Mouse (Mus musculus): ENCODE measurements at regions not wholly inside any gene's neighbourhood (a gene's known extent, or its start where the extent isn't known, plus 50 kb on each side); places are given as distances from the start of the nearest gene placed in this dataset.

DNA sequence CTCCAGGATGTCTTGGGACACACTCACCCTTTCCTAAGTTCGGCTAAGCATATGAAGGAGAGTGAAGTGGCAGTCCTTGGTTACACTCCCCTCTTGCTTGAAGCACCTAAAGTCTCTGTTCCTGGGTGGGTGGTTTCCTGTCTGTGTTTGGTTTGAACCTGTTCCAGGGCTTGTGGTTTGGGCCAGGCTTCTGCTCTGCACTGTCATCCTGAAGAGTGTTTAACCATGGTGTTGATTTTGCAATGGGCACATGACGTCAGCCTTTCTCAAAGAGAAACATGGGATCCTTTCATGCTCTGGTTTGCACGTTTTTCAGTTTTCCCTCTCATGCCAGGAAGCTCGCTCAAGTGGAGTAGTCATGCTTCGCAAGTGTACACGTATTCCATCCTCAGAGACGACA, 119.8 kb downstream of the Btc start:
- H3K27me3 ChIP-seq (ENCODE audit: control insufficient read depth, insufficient read depth, low read length): no peaks in the 10 kb centered on the region
- no peak overlapping the region for H3K4me3 ChIP-seq (ENCODE audit: control insufficient read depth, low read depth, low read length)
- no peaks in the 10 kb centered on the region for H3K36me3 ChIP-seq (ENCODE audit: control insufficient read depth, insufficient read depth, low read length)
- no peak overlapping the region for H3K27ac ChIP-seq (ENCODE audit: control insufficient read depth, insufficient read depth, low read depth, low read length)
- H3K4me1 ChIP-seq (ENCODE audit: control insufficient read depth, insufficient read depth, low read length): no peaks in the 10 kb centered on the region
- TF ChIP-seq POLR2A (IDR thresholded peaks at IDR 0.05; ENCODE audit: control insufficient read depth, low read depth, low read length) (no peak), CTCF (IDR thresholded peaks at IDR 0.05; ENCODE audit: control insufficient read depth, insufficient read depth, insufficient replicate concordance, low read depth, low read length) (no peak)

DNA sequence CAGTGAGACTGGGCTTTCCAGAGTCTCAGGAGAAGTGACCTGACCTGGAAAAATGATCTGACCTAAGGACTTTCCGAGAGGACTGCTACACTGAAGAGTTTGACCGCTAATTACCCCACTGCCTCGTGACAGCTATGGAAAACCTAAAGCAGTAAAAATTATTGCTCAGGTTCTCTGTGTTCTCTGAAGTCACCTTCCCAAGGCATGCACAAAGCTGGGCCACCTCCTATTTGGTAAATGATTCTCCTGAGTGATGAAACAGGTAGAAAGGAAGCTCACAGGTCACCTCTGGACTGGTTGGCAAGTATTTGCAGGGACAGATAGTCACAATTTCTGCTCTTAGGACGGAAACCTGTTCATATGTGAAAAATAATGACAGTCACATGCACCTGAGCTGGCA, 109.7 kb downstream of the Btc start:
- H3K4me1 ChIP-seq (ENCODE audit: control insufficient read depth, insufficient read depth, low read length): no peaks in the 10 kb centered on the region
- no peaks in the 10 kb centered on the region for H3K36me3 ChIP-seq (ENCODE audit: control insufficient read depth, insufficient read depth, low read length)
- H3K27me3 ChIP-seq (ENCODE audit: control insufficient read depth, insufficient read depth, low read length): no peaks in the 10 kb centered on the region
- H3K27ac ChIP-seq (ENCODE audit: control insufficient read depth, insufficient read depth, low read depth, low read length): no peak overlapping the region
- TF ChIP-seq POLR2A (IDR thresholded peaks at IDR 0.05; ENCODE audit: control insufficient read depth, low read depth, low read length) (no peak), CTCF (IDR thresholded peaks at IDR 0.05; ENCODE audit: control insufficient read depth, insufficient read depth, insufficient replicate concordance, low read depth, low read length) (no peak)
- no peak overlapping the region for H3K4me3 ChIP-seq (ENCODE audit: control insufficient read depth, low read depth, low read length)

DNA sequence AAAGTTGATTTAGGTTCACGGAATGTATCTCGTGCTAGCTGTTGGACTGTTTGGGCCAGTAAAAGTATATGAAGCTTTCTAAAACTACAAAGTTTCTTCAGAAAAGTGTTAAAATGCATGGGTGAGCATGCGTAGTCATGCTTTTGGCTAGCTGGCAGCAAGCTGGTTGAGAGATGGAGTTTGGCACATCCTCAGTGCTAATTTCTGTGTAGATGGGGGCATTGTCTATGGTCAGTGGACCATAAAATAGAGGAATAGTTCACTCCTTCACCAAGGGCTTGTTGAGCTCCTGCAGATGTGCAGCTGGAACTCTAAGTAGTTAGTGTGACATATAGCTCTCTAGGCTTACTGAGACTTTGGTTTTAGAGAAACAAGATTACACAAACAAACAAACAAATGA, 107.8 kb downstream of the Btc start:
- TF ChIP-seq CTCF (IDR thresholded peaks at IDR 0.05; ENCODE audit: control insufficient read depth, insufficient read depth, insufficient replicate concordance, low read depth, low read length): no peak
- TF ChIP-seq POLR2A (IDR thresholded peaks at IDR 0.05; ENCODE audit: control insufficient read depth, low read depth, low read length): no peak
- no peak overlapping the region for H3K27ac ChIP-seq (ENCODE audit: control insufficient read depth, insufficient read depth, low read depth, low read length)
- no peaks in the 10 kb centered on the region for H3K27me3 ChIP-seq (ENCODE audit: control insufficient read depth, insufficient read depth, low read length)
- H3K4me3 ChIP-seq (ENCODE audit: control insufficient read depth, low read depth, low read length): no peak overlapping the region
- H3K4me1 ChIP-seq (ENCODE audit: control insufficient read depth, insufficient read depth, low read length): no peaks in the 10 kb centered on the region
- no peaks in the 10 kb centered on the region for H3K36me3 ChIP-seq (ENCODE audit: control insufficient read depth, insufficient read depth, low read length)

DNA sequence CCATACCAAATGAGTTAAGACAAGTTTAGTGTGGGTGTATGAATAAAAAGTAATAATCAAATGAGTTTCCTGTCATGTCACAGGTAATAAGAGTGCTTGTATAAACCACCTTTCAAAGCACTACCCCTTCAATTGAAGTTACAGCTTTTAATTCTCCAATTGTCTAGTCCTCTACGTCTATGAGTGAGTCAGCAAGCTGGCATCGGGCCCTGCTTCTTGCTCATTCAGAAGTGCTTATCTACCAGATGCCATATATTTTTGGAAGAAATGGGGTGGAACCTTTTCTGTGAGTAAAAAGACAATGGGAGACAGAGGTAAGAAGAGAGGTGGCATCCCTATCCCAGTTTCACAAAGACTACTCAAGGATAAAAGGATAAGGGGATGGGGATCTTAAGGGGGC, 105.7 kb downstream of the Btc start:
- Histone ChIP-seq H3K4me3 (ENCODE audit: control insufficient read depth, low read depth, low read length) (no peak overlapping the region), H3K27ac (ENCODE audit: control insufficient read depth, insufficient read depth, low read depth, low read length) (no peak overlapping the region), H3K36me3 (ENCODE audit: control insufficient read depth, insufficient read depth, low read length) (no peaks in the 10 kb centered on the region), H3K4me1 (ENCODE audit: control insufficient read depth, insufficient read depth, low read length) (peaks cover 2% of the 10 kb centered on the region; the same call in 1 of the 2 replicates), H3K27me3 (ENCODE audit: control insufficient read depth, insufficient read depth, low read length) (no peaks in the 10 kb centered on the region)
- TF ChIP-seq CTCF (IDR thresholded peaks at IDR 0.05; ENCODE audit: control insufficient read depth, insufficient read depth, insufficient replicate concordance, low read depth, low read length) (no peak), POLR2A (IDR thresholded peaks at IDR 0.05; ENCODE audit: control insufficient read depth, low read depth, low read length) (no peak)

DNA sequence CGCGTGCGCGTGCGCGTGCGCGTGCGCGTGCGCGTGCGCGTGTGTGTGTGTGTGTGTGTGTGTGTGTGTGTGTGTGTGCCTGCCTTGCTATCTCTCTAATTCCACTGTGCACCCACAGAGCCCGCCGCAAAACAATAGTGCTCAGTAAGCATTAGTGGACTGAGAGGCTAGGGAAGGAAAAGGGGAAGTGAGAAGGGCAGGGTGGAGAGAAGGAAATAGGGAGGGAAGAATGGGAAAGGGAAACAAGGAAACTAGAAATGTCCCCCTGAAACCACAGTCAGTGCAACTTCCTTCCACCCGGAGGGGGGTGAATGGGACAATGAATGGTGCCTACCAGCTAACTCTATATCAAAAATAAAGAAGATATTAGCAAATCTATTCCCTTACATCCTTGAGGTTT, 100.7 kb downstream of the Btc start:
- Histone ChIP-seq H3K27ac (ENCODE audit: control insufficient read depth, insufficient read depth, low read depth, low read length) (no peak overlapping the region), H3K4me3 (ENCODE audit: control insufficient read depth, low read depth, low read length) (no peak overlapping the region), H3K27me3 (ENCODE audit: control insufficient read depth, insufficient read depth, low read length) (no peaks in the 10 kb centered on the region), H3K4me1 (ENCODE audit: control insufficient read depth, insufficient read depth, low read length) (peaks cover 2% of the 10 kb centered on the region; the same call in 1 of the 2 replicates), H3K36me3 (ENCODE audit: control insufficient read depth, insufficient read depth, low read length) (no peaks in the 10 kb centered on the region)
- TF ChIP-seq POLR2A (IDR thresholded peaks at IDR 0.05; ENCODE audit: control insufficient read depth, low read depth, low read length): no peak
- no peak for TF ChIP-seq CTCF (IDR thresholded peaks at IDR 0.05; ENCODE audit: control insufficient read depth, insufficient read depth, insufficient replicate concordance, low read depth, low read length)

DNA sequence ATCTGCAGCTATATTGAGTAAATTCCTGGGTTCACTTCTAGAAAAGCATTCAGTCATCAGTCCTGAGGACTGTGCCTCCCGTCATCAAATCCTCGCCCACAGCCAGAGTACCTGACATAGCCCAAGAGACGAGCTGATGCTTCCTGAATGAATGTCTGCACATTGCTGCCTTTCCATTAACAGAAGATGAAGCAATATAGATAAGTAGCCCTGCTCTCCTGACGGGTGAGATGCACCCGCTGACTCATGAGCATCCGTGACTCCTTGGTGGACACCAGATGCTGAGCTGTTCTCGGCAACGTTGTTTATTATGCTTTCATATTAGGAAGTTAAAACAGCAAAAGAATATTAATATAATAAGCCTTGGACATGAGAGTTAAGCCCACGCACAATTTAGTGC, 99.9 kb downstream of the Btc start:
- Histone ChIP-seq H3K4me1 (ENCODE audit: control insufficient read depth, insufficient read depth, low read length) (peaks cover 2% of the 10 kb centered on the region; the same call in 1 of the 2 replicates), H3K4me3 (ENCODE audit: control insufficient read depth, low read depth, low read length) (no peak overlapping the region), H3K27ac (ENCODE audit: control insufficient read depth, insufficient read depth, low read depth, low read length) (no peak overlapping the region), H3K27me3 (ENCODE audit: control insufficient read depth, insufficient read depth, low read length) (no peaks in the 10 kb centered on the region), H3K36me3 (ENCODE audit: control insufficient read depth, insufficient read depth, low read length) (no peaks in the 10 kb centered on the region)
- no peak for TF ChIP-seq CTCF (IDR thresholded peaks at IDR 0.05; ENCODE audit: control insufficient read depth, insufficient read depth, insufficient replicate concordance, low read depth, low read length)
- no peak for TF ChIP-seq POLR2A (IDR thresholded peaks at IDR 0.05; ENCODE audit: control insufficient read depth, low read depth, low read length)

DNA sequence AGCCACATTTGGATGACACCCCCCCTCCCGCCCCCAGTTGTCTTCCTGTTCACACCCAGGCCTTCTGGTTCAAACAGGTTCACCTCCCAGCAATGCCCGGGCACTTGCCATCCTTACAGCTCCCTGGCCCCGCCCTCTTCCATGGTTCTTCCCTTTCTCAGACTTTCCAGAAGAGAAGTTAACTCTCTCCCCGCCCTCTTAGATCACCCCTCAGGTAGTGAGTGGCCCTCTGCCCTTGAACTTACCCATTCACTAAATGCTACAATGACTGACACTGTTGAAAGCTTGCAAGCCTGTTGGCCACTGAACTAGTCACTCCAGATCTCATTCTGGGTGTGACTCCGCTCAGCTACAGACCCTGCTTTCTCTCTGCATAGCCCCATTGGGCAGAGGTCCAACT, 99.1 kb downstream of the Btc start:
- Histone ChIP-seq H3K36me3 (ENCODE audit: control insufficient read depth, insufficient read depth, low read length) (no peaks in the 10 kb centered on the region), H3K4me1 (ENCODE audit: control insufficient read depth, insufficient read depth, low read length) (peaks cover 2% of the 10 kb centered on the region; the same call in 1 of the 2 replicates), H3K27me3 (ENCODE audit: control insufficient read depth, insufficient read depth, low read length) (no peaks in the 10 kb centered on the region), H3K27ac (ENCODE audit: control insufficient read depth, insufficient read depth, low read depth, low read length) (no peak overlapping the region), H3K4me3 (ENCODE audit: control insufficient read depth, low read depth, low read length) (no peak overlapping the region)
- TF ChIP-seq POLR2A (IDR thresholded peaks at IDR 0.05; ENCODE audit: control insufficient read depth, low read depth, low read length): no peak
- no peak for TF ChIP-seq CTCF (IDR thresholded peaks at IDR 0.05; ENCODE audit: control insufficient read depth, insufficient read depth, insufficient replicate concordance, low read depth, low read length)

DNA sequence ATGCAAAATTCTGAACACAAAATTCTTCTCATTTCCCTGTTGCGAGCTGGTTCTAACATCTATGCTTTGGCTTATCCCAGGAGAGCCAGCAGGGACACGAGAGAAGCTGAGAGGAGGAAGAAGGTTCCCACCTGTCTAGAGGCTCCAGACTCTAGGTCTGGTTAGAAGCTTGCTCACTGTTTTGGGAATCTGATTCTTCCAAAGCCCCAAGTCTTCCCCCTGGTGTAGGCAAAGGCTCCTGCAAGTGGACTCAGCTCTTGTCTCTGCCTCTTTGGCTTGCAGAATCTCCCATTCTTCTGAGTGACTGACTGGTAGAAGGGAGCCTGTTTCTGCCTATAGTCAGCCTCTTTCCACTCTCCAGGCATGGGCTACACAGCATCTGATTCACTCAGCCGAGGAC, 95.8 kb downstream of the Btc start:
- Histone ChIP-seq H3K4me3 (ENCODE audit: control insufficient read depth, low read depth, low read length) (no peak overlapping the region), H3K27me3 (ENCODE audit: control insufficient read depth, insufficient read depth, low read length) (no peaks in the 10 kb centered on the region), H3K36me3 (ENCODE audit: control insufficient read depth, insufficient read depth, low read length) (no peaks in the 10 kb centered on the region), H3K27ac (ENCODE audit: control insufficient read depth, insufficient read depth, low read depth, low read length) (no peak overlapping the region), H3K4me1 (ENCODE audit: control insufficient read depth, insufficient read depth, low read length) (no peaks in the 10 kb centered on the region)
- TF ChIP-seq POLR2A (IDR thresholded peaks at IDR 0.05; ENCODE audit: control insufficient read depth, low read depth, low read length) (no peak), CTCF (IDR thresholded peaks at IDR 0.05; ENCODE audit: control insufficient read depth, insufficient read depth, insufficient replicate concordance, low read depth, low read length) (no peak)
